Mouse (Mus musculus) kidney, postnatal 14 days (tissue): Measurements from ENCODE around the gene Fry.

ENCODE experiments used
- DNase-seq: peaks from one replicate; pipeline ENCODE4 v3.0.0; 2022; ENCODE audit warnings: mixed read lengths

Fry gene

DNA sequence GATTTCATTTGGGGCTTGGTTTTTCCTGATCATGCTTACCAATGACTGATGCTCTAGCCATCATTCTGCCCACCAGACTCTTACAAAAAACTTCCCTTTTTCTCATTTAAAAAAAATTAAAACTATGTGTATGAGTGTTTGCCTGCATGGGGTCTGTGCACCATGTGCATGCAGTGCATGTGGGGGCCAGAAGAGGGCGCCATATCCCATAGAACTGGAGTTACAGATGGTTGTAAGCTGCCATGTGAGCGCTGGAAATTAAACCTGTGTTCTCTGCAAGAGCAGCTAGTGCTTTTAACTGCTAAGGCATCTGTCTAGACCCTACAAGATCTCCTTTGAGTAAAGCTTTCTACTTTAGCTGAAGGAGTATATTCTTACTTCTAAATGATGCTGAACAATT lies 162.6 kb downstream of the Fry start:
- DNase-seq, result no peak

DNA sequence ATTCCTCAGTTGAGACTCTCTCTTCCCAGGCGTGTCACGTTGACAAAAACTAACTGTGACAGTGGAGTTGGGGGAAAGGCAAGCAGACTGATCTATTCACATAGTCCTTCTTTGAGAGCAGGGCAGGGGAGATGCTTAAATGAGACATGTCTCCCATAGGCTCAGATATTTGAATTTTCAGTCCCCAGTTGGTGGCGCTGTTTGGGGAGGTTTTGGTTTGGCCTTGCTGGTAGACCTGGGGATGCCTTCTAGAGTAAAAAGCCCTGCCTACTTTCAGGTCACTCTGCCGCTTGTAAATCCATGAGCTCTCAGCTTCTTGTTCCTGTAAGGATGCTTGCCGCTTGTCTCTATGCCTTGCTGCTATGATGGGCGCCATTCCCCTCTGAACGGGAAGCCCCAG lies 163.6 kb downstream of the Fry start:
- DNase-seq, result no peak

DNA sequence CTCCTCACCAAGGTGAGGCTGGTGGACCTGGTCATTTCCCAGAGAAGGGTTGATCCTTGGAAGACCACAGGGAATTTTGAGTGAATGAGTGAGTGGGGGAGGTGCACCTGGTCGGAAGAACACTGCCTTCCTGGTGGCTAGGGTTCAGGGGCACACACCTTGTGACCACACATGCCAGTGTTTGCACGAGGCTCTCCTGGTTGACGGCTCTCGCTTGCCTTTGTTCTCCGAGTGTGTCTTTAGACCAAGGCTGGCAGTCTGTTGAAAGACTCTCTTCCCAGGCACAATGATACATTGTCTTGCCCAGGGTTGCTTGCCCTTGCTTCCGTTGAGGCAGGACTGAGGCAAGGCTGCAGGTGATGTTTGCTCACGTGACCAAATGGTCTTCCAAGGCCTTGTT lies 169.5 kb downstream of the Fry start:
- no peak for DNase-seq

DNA sequence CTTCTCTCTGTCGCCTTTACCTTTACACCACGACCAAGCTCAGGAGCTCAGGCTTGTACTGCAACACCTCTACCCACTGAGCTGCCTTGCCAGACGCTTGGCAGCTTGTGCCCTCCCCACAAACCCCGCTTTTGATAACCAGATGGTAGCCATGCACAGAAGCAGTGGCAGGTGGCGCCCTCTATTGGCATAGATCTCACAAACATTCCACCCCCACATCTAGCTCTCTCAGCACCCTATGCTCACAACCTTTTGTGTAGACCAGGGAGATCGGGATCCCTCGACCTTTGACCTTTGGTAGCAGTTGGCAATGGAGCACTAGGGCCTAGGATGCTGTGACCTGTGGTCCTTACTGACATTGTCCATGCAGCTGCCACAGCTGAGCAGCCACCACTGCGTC lies 171.2 kb downstream of the Fry start:
- no peak for DNase-seq

DNA sequence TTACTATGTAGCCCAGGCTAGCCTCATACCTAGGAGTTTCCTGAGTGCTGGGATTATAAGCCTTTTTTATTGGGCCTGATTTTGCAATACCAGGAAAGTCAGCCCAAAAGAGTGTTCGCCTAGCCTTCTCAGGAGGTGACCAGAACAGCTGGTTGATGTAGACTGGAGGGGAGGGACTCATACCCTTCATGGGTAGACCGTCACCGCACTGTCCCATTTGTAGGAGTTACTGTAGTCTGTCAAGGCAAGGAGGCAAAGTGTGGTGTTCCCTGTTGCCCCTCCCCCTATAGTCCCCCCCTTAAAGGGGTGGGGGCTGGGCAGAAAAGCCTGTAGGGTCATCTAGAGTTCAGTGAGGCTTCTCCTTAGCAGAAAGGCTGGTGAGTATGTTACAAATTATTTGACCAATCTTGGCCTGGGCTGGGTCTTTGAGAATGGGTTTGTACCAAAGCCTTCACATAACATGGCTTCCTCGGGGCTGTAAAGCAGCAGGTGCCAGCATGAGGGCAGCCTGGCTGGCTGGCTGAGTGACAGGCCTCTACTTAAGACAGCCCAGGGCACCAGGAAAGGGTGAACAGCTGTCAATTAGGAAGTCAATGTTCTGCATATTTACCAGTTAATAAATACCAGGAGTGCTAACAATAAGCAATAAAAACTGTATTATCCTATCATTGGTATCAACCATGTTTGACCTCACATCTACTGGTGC lies 172.2 kb downstream of the Fry start:
- no peak for DNase-seq

DNA sequence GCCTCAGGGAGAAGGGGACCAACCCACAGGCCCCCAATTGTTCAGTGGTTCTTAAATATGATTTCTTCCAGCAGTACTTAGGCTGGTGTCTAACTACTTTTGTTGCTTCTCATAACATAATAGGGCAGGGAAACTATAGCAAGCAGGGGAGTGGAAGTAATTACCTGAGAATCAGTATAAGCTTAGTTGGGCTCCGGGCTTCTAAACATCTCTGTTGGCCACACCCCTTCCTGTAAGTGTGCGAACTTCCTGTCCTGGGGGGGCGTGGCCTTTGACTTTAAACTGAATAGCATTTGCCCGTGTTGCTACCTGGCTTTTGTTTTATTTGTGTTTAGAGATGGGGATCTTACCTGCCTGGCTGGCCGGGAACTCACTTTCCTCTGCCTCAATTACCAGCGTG lies 172.8 kb downstream of the Fry start:
- no peak for DNase-seq

DNA sequence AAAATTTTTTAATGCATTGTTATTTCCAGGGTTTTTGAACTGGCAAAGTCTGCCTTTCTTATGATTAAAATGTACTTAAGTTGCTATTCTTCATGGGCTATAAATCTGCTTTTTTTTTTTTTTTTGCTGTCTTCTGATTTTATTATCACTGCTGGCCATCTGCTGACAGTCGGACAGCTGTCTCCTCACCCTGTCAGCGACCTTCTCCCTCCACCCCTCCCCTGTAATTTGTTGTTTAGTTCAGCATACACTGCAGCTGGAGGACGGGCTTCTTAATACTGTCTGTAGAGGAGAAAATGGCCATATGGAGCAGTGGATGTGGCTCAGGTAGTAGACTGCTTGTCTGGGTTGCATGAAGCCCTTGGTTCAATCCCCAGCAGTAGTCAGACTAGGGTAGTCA lies 173.7 kb downstream of the Fry start:
- peak; percentile 45 for DNase-seq

DNA sequence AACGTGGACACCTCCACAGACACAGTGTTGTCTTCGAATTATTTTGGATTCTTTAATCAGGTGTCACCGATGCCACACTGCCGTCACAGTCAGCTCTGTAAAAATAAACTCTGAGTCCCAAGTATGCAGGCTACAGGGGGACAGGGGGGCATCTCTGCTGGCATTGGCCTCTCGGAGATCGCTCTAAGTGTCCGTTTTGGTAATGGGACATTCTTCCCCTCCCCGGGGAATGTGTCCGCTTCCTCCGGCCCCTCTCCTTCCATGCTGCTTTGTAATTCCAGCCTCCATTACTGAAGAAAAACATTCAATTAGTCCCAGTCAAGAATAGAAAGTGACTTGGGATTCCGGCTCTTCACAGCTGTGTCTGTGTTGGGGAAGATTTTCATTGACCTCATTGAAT lies 175.9 kb downstream of the Fry start:
- DNase-seq, result peak; percentile 27

DNA sequence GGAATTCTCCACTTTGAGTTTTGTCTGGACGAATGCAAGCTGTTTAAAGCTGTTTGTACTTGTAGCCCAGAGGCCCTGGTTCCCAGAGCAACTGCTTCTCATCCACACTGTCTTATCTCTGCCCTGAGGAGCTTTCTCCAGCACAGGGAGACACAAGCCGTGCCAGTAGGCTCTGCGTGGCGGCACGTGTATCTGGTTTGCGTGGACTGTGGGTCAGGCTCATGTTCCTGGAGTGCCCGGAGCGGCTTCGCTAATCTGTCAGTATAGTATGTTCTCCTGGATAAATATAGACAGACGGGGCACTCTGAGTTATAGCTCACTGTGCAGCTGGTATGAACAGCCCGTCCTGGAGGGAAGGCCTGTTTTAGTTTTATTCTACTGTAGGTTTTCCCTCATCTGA lies 176.7 kb downstream of the Fry start:
- no peak for DNase-seq

DNA sequence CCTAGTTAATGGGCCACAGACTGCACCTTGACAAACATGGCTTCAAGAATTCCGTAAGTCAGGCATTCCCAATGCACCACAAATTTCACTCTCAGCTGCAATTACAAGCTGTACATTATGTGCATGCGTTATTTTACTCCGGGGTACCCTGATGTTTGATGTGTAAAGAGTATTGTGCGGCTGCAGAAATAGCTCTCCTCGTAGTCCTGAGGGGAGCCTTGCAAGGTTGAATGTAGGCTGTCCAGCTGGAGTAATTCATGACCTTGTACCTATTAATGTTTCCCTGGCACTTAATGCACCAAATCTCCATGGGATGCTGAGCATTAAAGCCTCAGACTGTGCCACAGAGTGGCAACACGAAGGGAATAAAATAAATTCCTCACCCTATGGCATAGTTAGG lies 180.5 kb downstream of the Fry start:
- no peak for DNase-seq

DNA sequence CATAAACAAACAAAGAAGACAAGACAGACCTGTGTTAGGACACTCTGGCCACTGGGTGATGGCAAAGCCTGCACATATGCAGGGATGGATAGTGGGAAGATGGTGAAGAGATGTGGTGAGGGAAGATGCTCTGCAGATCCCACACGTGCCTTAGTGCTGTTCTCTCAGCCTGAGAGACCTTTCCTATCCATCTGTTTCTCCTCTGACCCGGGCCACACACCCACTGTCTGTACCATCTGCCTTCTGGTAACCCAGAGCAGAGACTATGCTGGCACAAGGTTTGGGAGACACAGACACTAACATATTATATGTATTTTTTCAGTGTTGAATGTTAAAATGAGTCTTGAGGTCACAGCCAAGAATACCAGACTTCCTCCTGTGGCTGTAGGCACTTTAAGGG lies 183.7 kb downstream of the Fry start:
- no peak for DNase-seq

DNA sequence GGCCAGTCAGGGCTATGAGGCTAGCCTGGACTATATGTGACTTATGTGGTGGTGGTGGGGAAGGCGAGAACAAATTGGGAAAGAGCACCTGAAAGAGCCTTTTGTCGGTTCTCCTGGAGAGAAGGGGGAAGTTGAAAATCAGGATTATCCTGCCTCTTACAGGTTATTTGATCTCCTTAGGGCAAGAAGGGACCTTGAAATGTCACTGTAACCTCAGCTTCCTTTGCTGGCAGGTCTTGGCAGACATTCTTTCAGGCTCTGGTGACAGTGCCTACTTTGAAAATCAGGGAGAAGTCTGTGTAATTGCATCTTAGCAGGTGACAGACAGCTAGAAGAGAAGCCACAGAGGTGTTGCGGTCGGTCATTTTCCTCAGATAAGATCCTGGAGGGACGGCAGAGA lies 184.6 kb downstream of the Fry start:
- no peak for DNase-seq

DNA sequence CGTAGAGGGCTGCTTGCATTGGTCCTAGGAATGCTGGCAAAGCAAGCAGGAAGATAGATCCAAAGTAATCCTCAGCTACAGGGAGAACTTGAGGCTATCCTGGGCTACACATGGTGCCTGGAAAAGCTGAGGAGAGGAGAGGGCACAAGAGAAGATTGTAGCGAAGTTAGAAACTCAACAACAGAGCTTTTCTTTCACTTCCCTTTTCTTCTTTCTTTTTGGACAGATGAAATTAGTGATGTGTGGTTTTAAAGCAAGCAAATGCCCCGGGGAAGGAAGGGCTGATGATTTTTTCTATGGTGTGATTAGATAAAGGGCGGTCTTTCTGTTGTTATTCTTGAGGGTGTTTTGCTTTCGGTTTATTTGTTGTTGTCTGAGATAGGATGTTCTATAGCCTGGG lies 188.1 kb downstream of the Fry start:
- DNase-seq, result no peak

DNA sequence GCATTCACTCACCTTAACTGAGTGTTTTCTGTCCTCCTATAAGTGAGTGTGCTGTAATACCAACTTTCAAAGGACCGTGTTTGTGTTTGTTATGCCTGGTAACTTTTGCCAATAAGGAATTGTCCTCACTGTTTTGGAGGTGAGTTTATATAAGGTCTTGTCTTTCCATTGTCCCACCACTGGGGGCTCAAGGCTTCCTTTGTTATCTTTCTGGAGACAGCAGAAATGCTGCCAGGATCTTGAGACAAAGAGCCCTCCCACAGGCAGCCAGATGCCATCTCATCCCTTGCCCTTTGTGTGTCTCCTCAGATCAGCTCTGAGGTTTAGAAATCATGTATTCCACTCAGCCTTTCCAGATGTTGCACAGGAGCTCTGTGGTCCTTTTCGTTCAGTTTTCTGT lies 194.8 kb downstream of the Fry start:
- no peak for DNase-seq

DNA sequence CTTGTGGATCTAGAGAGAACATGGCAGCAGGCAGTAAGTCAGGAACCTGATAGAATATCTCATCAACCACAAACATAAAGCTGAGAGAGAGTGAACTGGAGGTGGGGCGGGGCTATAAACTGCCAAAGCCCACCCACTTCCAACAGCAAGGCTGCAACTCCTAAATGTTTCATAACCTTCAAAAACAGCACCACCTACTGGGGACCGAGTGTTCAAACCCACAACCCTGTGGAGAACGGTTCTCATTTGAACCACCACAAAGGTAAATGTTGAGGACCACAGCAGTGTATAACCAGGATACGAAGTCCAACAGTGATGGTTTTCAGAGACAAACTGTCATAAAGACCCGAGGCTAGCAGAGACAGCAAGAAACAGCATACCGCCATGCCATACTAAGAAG lies 196.1 kb downstream of the Fry start:
- DNase-seq, result no peak

DNA sequence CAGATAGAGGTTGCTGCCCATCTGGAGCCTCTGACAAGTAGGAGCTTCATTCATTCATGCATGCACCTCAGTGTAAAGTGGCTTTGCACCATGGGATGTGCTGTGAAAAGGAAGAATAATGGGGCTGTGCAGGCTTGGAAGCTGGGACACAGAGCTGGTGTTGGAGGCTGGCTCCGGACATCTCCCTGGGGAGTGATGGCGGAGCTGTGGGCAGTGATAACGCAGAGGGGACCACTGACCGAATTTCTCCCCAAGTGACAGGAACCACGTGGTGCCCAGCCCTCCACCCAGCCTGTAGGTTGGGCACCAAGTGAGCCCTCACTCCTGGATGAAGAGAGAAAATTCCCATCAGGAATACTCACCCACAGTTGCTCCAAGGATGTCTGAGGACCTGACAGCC lies 207.0 kb downstream of the Fry start:
- DNase-seq, result no peak

DNA sequence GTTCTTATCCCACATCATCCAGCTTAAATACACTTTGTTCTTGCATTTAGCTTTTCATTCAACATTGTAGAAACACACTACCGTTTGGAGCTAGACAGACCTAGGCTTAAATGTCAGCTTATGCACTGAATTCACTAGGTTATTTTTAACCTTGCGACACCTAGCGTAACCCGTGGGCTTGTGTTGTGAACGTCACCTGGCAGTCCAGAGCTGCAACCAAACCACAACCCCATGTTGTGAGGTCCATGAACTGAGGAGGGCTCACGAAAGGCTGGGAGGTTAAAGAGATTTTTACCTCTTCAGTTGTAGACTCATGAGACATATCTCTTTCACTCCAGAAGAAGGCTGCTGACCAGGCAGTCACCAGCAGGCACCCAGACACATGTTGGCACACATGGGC lies 210.2 kb downstream of the Fry start:
- DNase-seq, result no peak

DNA sequence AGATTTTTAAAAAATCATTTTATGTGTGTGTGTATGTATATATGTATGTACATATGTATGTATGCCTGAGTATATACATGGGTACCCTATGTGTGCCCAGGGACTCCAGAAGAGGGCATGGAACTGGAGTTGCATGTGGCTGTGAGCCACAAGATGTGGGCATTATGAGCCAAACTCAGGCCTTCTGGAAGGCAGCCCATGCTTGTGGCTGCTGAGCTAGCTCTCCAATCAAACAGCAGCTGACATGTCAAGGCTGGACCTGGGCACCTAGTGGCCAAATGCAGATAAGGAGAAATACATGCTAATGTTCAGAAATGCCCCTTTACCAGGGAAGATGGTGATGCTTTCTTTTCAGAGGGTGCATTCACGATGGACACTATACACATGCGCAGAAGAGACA lies 213.4 kb downstream of the Fry start:
- DNase-seq, result no peak

DNA sequence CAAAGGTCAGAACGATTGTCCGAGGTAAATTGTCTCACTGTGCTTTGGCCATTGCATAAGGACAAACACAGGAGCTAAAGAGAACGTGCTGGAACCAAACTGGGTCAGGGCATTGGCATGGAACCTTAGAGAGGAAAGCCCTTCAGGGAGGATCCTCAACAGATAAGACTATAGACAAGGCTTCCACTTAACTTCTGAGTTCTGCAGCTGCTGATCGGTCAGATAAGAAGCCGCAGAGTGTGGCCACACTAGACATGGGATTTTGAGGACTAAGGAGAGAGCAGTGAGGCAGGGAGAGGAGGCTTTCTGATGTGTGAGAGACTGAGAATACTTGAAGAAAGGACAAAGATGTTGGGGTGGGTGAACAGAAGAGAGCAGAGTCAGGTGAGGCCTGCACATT lies 214.4 kb downstream of the Fry start:
- no peak for DNase-seq

DNA sequence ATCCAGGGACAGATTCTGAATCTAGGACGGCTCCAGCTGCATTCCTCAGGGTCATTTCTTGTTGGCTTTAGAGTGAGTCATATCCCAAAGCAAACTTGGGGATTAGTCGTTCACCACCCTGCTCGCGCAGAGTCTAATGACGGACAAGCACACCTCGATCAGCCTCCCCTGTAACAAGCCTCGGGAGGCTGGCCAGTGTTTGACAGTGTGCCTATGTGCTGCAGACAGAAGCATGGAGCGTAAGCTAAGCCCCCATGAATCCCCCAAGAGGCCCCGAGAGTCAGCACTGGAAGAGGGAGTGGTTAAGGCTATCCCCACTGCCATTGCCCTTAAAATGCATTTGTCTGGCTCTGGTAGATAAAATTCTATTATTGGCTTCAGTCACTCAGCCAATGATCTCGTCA lies 214.9 kb downstream of the Fry start:
- no peak for DNase-seq

DNA sequence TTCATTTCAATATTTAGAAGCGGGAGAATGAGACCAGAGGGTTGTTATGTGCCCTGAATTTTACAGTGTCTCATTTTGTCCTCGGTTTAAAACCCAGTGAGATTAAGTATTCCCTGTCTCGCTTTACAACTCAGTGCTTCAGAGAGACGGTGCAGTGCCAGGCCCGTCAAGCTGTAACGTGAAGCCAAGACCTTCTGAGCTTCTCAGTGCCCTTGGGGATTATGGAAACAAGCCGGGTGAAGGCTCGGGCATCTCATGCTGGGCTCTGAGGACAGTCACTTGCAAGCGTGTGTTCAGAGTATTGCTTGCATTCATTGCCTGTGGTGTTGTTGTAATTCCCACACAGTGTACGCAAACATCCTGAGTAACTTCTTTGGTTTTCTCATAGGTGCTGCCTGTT lies 218.0 kb downstream of the Fry start:
- DNase-seq, result no peak

DNA sequence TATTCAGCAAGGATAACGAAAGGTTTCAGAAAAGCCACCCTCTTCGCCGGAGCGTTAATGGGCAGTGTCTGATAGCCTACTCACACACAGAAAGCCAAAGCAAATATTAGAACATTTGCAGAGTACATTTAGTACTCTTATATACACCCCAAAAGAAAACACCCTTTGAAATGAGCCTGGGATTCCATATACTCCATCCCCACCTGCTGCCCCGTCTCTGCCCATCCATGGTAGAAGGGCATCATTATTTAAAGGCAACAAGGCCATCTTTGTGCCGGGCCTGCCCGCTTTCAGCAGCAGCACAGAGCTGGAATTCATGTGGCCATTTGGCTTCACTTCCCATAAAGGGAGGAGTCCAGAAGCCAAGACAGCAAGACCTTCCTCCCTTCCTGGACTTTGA lies 219.3 kb downstream of the Fry start:
- DNase-seq, result no peak

DNA sequence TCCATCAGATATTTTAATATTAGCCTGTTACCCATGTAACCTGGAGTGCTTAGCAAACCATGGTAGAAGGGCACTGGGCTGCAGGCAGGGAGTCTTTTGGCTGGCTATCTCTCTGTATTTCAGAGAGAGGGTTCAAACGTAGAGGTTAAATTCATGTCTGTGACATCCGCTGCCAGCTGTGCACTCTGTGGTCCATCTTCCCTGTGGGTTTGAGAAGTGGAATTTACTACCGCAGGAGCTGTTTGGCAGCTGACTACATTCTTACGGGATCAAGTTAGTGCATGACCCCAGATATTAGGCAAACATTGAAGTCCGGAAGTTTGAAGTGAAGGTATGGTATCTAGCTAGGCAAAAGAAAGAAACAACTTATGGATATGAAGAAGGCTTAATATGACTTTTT lies 222.5 kb downstream of the Fry start:
- no peak for DNase-seq

DNA sequence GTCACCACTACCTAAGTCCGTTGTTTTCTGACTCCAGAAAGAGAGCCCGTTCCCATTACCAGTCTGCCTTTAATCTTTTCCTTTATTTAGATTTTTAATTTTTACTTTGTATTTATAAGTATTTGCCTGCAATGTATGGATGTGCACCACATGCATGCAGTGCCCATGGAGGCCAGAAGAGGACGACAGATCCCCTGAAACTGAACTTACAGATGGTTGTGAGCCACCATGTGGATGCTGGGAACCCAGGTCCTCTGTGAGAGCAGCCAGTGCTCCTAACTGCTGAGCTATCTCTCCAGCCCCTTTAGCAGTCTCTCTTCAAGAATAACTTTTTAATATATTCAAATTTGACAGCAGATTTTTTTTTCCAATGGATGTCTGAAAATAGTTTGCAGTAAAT lies 223.7 kb downstream of the Fry start:
- DNase-seq, result no peak

DNA sequence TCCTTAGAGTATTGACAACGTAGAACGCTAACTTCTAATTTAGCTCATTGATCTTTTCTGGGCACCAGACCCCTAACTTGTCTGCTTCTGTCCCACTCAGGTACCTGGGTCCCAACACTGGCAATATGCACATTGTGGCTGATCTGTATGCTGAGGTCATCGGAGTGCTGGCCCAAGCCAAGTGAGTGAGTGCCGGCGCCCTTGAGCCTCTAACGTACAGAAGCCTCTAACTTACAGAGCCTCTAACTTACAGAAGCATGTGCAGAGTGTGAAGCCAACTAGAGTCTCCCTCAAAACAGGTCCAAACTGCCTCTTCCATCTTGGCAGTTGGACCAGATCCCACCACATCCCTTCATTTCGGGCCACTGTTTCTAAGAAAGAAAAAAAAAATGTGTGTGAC lies 227.5 kb downstream of the Fry start:
- DNase-seq, result no peak

DNA sequence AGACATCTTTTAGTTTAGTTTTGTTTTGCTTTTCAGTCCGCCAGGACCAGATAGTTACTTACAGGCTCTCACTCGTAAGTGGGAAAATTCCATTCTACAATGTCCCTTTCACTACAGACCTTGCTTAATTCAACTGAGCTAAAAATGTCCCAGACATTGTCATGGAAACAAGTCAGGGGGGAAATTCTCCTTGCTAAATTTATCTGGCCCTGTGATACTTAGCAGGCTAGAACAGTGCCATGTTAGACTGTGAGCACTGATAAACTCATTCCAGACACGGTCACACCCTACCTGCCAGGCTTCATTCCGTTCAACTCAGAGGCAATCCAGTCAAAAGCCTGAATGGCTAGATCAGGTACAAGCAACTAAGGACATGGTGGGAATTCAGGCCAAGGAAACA lies 227.9 kb downstream of the Fry start:
- no peak for DNase-seq
